18 mouse cellular contexts compared by ENCODE assay signal in the genomic region with DNA sequence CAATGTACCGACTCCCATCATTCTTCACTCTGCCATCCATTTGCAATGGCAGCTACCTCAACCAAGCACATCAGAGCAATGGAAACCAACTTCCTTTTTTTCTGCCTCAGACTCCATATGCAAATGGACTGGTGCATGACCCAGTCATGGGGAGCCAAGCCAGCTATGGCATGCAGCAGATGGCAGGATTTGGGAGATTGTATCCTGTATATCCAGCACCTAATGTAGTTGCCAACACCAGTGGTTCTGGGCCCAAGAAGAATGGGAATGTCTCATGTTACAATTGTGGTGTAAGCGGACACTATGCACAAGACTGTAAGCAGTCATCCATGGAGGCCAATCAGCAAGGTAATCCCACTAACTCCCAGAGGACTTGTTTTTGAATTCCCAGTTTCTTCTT. TPM values are rescaled to one million over a fixed set of nuclear protein-coding genes. Genes with fewer than 3 reads are reported as not detected.
A peak's percentile ranks its signal among the peaks of the same experiment; 100 is the strongest.
DNase-seq lines count a peak whose midpoint lies in the region; ATAC-seq and TF ChIP-seq lines count a peak whose summit lies in the region.
"Had no signal": no experiment of that assay in that cellular context is flagged by ENCODE, and none has a peak within 500 bp of the region (broad histone marks: within the 10 kb centered on the region; RNA-seq: fewer than 3 reads in every experiment).

No protein-coding gene starts in this region.

- intact Hi-C loops in left cerebral cortex, adult 2 months (cut with DNase I): no loop called here

- DNase-seq in embryonic facial prominence, embryonic 11.5 days (ENCODE audit: low spot score): peak; percentile 13
- no peak for DNase-seq in embryonic facial prominence, embryonic 10.5 days (ENCODE audit: low spot score)
- DNase-seq in 3T3-L1 (ENCODE audit: low read depth, low spot score): peak; percentile 15
- DNase-seq in right cerebral cortex, adult 2 months (ENCODE audit: low spot score in 2 of 2): no peak
- DNase-seq in left cerebral cortex, adult 2 months (ENCODE audit: extremely low spot score in 1 of 2, low spot score in 2 of 2): no peak
- DNase-seq in embryo, embryonic 9.5 days (ENCODE audit: extremely low spot score): no peak
- DNase-seq: heart, postnatal 10 days; layer of hippocampus, postnatal 36 days; lung, embryonic 14.5 days; thymus, adult 2 months had no signal

- H3K4me1 ChIP-seq in embryonic facial prominence, embryonic 11.5 days (ENCODE audit: control insufficient read depth, insufficient read depth, low read length): no peaks in the 10 kb centered on the region
- no peaks in the 10 kb centered on the region for H3K4me1 ChIP-seq in embryonic facial prominence, embryonic 10.5 days
- peaks cover 24% of the 10 kb centered on the region for H3K4me1 ChIP-seq in bone marrow macrophage, adult 2 months (ENCODE audit: control insufficient read depth, insufficient read depth, low read length)
- H3K4me1 ChIP-seq: stomach, embryonic 15.5 days had no signal

- H3K27me3 ChIP-seq in embryonic facial prominence, embryonic 11.5 days (ENCODE audit: control insufficient read depth, insufficient read depth, low read length): no peaks in the 10 kb centered on the region
- no peaks in the 10 kb centered on the region for H3K27me3 ChIP-seq in embryonic facial prominence, embryonic 10.5 days (replicated peaks; ENCODE audit: low read depth, poor library complexity, severe bottlenecking)
- H3K27me3 ChIP-seq: hindbrain, embryonic 12.5 days; stomach, embryonic 15.5 days had no signal

- no peaks in the 10 kb centered on the region; the same call in none of the 2 replicates for H3K36me3 ChIP-seq in embryonic facial prominence, embryonic 11.5 days (replicated peaks; ENCODE audit: control insufficient read depth, insufficient read depth, low read depth, low read length)
- H3K36me3 ChIP-seq in embryonic facial prominence, embryonic 10.5 days (replicated peaks): peaks cover 48% of the 10 kb centered on the region

- no peak overlapping the region for H3K27ac ChIP-seq in embryonic facial prominence, embryonic 11.5 days (replicated peaks; ENCODE audit: low read depth, low read length)
- no peak overlapping the region for H3K27ac ChIP-seq in embryonic facial prominence, embryonic 10.5 days (replicated peaks)
- peak overlapping the region; percentile 36 for H3K27ac ChIP-seq in bone marrow macrophage, adult 2 months (ENCODE audit: insufficient read depth, low read depth, low read length)
- no peak overlapping the region for H3K27ac ChIP-seq in left cerebral cortex, adult 2 months
- H3K27ac ChIP-seq: hindbrain, embryonic 12.5 days; limb, embryonic 10.5 days; midbrain, embryonic 10.5 days; stomach, embryonic 15.5 days had no signal

- TF ChIP-seq CTCF in bone marrow macrophage, adult 2 months (IDR thresholded peaks at IDR 0.05; ENCODE audit: low read depth, low read length): no peak
- TF ChIP-seq CTCF in left cerebral cortex, adult 2 months (IDR thresholded peaks at IDR 0.05): no peak

- H3K9ac ChIP-seq in embryonic facial prominence, embryonic 11.5 days (replicated peaks; ENCODE audit: low read length): no peak overlapping the region
- H3K9ac ChIP-seq: hindbrain, embryonic 12.5 days; lung, embryonic 14.5 days; stomach, embryonic 15.5 days had no signal

- H3K9me3 ChIP-seq in embryonic facial prominence, embryonic 11.5 days (replicated peaks; ENCODE audit: control insufficient read depth, low read length): no peaks in the 10 kb centered on the region
- H3K9me3 ChIP-seq in embryonic facial prominence, embryonic 10.5 days: no peaks in the 10 kb centered on the region
- H3K9me3 ChIP-seq: hindbrain, embryonic 12.5 days; limb, embryonic 10.5 days; midbrain, embryonic 10.5 days; stomach, embryonic 15.5 days had no signal

- no peak overlapping the region for H3K4me2 ChIP-seq in embryonic facial prominence, embryonic 11.5 days (ENCODE audit: low read depth, low read length)
- H3K4me2 ChIP-seq: hindbrain, embryonic 12.5 days; liver, embryonic 11.5 days; lung, embryonic 14.5 days; stomach, embryonic 15.5 days had no signal

- TF ChIP-seq POLR2A in bone marrow macrophage, adult 2 months (IDR thresholded peaks at IDR 0.05; ENCODE audit: borderline replicate concordance, low read depth, low read length): no peak

- H3K4me3 ChIP-seq in embryonic facial prominence, embryonic 11.5 days (ENCODE audit: low read depth, low read length): no peak overlapping the region
- H3K4me3 ChIP-seq in embryonic facial prominence, embryonic 10.5 days: no peak overlapping the region
- no peak overlapping the region for H3K4me3 ChIP-seq in bone marrow macrophage, adult 2 months (ENCODE audit: insufficient read depth, low read length)
- H3K4me3 ChIP-seq in left cerebral cortex, adult 2 months: no peak overlapping the region
- H3K4me3 ChIP-seq: hindbrain, embryonic 12.5 days; limb, embryonic 10.5 days; midbrain, embryonic 10.5 days; stomach, embryonic 15.5 days had no signal

- WGBS in embryonic facial prominence, embryonic 11.5 days: 84% methylated on average over 2 of the region's 2 CpGs
- WGBS in embryonic facial prominence, embryonic 10.5 days: 91% methylated on average over 2 of the region's 2 CpGs

- no peak for ATAC-seq in embryonic facial prominence, embryonic 11.5 days (replicated peaks; ENCODE audit: insufficient number of reproducible peaks, low FRiP score, low TSS enrichment, low read depth)
- peak; percentile 19; the same call in 1 of the 2 replicates for ATAC-seq in common myeloid progenitor, adult 5-6 weeks (replicated peaks; ENCODE audit: low read depth, poor library complexity, severe bottlenecking)
- ATAC-seq: intestine, embryonic 16.5 days had no signal

RNA-seq across cellular contexts. Expression of a gene that starts 40.7 kb away (rescaled TPM):
- polyA plus RNA-seq in embryonic facial prominence, embryonic 11.5 days (2014; fragmentation: Nextera tagmentation; extraction: Ambion mirVana): 1.9 and 2.8 TPM in 2 replicates
- 1.9 and 2.3 TPM in 2 replicates for polyA plus RNA-seq in embryonic facial prominence, embryonic 10.5 days (2016; fragmentation: Nextera tagmentation; extraction: Ambion mirVana)
- 15.9 and 18.0 TPM in 2 replicates for polyA plus RNA-seq in bone marrow macrophage, adult 2 months (2012; ENCODE audit: insufficient read depth, insufficient read length, missing spikeins)
- 19.6 and 22.2 TPM in 2 replicates for total RNA-seq in common myeloid progenitor, adult 5-6 weeks (2017)
- 10 to 100 TPM; 23.2 to 26.4 TPM for total RNA-seq in left cerebral cortex, adult 2 months (2021)

Comparison
In these comparisons a context has a peak if more than half of its experiments do, and no peak if none do; other contexts are left out.
1. DNase-seq: peak in embryonic facial prominence, embryonic 11.5 days (single experiment) and 3T3-L1 (single experiment); none in embryonic facial prominence, embryonic 10.5 days (single experiment), right cerebral cortex, adult 2 months (0 of 2), left cerebral cortex, adult 2 months (0 of 2) and embryo, embryonic 9.5 days (single experiment).